Mouse (Mus musculus) intestine, embryonic 15.5 days (tissue): Measurements from ENCODE around the gene Lipt1. TPM values are rescaled to one million over a fixed set of nuclear protein-coding genes. Genes with fewer than 3 reads are reported as not detected.

ENCODE experiments used
- ATAC-seq: fragments of 200-750 bp; cut with Nextera tagmentation; 2 replicates; pipeline ENCODE4 v1.8.0; 2017; ENCODE audit warnings: moderate TSS enrichment, moderate library complexity
- H3K27ac ChIP-seq: fragments of 300-500 bp; sonication (generic); 2 replicates; pipeline ENCODE4 v1.5.1; 2015; ENCODE audit warnings: mild to moderate bottlenecking, inconsistent platforms
- H3K27me3 ChIP-seq: fragments of 300-500 bp; sonication (generic); replicated peaks from 2 replicates; pipeline ENCODE4 v1.6.1; 2015; ENCODE audit warnings: inconsistent platforms
- H3K36me3 ChIP-seq: fragments of 300-500 bp; sonication (generic); 2 replicates; pipeline ENCODE4 v1.6.1; 2015; ENCODE audit warnings: inconsistent platforms
- H3K4me1 ChIP-seq: fragments of 300-500 bp; sonication (generic); replicated peaks from 2 replicates; pipeline ENCODE4 v1.6.1; 2015; ENCODE audit warnings: inconsistent platforms
- H3K4me2 ChIP-seq: fragments of 300-500 bp; sonication (generic); replicated peaks from 2 replicates; pipeline ENCODE4 v1.6.1; 2015; ENCODE audit warnings: mild to moderate bottlenecking, inconsistent platforms
- H3K4me3 ChIP-seq: fragments of 300-500 bp; sonication (generic); replicated peaks from 2 replicates; pipeline ENCODE4 v1.5.1; 2015; ENCODE audit warnings: inconsistent platforms
- H3K9ac ChIP-seq: fragments of 300-500 bp; sonication (generic); 2 replicates; pipeline ENCODE4 v1.6.1; 2015; ENCODE audit warnings: inconsistent platforms
- H3K9me3 ChIP-seq: fragments of 300-500 bp; sonication (generic); 2 replicates; pipeline ENCODE4 v1.6.1; 2016; ENCODE audit warnings: inconsistent platforms
- WGBS: fragments of 180-500 bp; shearing (Covaris S2); methylation state at CpG from one replicate; pipeline ENCODE4 v1.1.7; 2015; 5-methylcytosine and 5-hydroxymethylcytosine counted together
- polyA plus RNA-seq: library from polyadenylated mRNA; unstranded; fragments of >200 nt; fragmentation: Nextera tagmentation; extraction: Ambion mirVana; gene quantifications from 2 replicates; pipeline ENCODE4 v1.2.1, GENCODE M21; 2015

Lipt1 gene
- polyA plus RNA-seq: 9.0 and 11.4 TPM in 2 replicates

DNA sequence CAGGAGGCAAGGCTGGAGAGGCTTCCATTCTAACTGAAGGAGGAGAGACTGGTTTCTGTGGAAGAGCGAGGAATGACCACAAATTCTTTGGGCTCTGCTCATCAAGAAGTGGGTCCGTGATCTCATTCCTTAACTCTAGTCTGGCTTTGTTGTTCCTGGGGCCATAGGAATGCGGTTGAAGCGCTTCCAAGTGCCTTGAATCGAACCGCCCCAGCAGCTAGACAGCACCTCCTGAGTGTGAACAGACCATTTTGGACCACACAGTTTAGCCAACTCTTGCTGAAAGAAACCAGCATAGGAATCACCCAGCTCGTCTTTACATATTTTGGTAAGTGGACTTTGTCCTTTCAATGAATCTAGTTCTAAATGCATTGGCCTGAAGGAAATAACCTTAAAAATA is at the start of gene Lipt1:
Gene Lipt1 (plus strand): TSS at position 35 of the 400 bp plus-strand sequence.
- Histone ChIP-seq H3K27ac (peak within 1 kb of the TSS; percentile 71), H3K9ac (peak within 1 kb of the TSS; percentile 29), H3K4me1 (peaks cover 3% of the 10 kb centered on the region; the same call in 1 of the 2 replicates), H3K4me3 (peak within 1 kb of the TSS; percentile 52), H3K4me2 (peak within 1 kb of the TSS; percentile 60), H3K27me3 (no peaks in the 10 kb centered on the region), H3K36me3 (peaks cover 17% of the 10 kb centered on the region), H3K9me3 (no peaks in the 10 kb centered on the region)
- 9% methylated on average over 7 of the region's 7 CpGs for WGBS
- ATAC-seq: peak; percentile 77

DNA sequence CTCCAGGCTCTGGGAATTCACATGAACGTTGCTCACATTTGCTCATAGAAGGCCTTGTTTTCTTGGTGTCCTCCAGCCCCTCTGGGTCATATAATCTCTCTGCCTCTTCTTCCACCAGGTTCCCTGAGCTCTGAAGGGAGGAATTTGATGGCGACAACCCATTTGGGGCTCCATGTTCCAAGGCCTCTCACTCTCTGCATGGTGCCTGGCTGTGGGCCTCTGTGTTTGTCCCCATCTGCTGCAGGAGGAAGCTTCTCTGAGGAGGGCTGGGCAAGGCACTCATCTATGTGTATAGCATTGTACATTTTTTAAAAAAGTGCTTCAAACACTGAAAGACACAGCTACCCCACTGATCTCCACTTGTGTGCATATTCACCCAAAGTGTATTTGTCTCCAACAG is 39.9 kb upstream of the Lipt1 start:
- no peak overlapping the region for H3K4me3 ChIP-seq
- H3K4me1 ChIP-seq: no peaks in the 10 kb centered on the region
- 59% methylated on average over 2 of the region's 2 CpGs for WGBS
- no peak overlapping the region for H3K27ac ChIP-seq
- no peaks in the 10 kb centered on the region for H3K36me3 ChIP-seq
- ATAC-seq: no peak
- H3K27me3 ChIP-seq: no peaks in the 10 kb centered on the region
- H3K4me2 ChIP-seq: no peak overlapping the region
- H3K9me3 ChIP-seq: no peaks in the 10 kb centered on the region
- H3K9ac ChIP-seq: no peak overlapping the region

DNA sequence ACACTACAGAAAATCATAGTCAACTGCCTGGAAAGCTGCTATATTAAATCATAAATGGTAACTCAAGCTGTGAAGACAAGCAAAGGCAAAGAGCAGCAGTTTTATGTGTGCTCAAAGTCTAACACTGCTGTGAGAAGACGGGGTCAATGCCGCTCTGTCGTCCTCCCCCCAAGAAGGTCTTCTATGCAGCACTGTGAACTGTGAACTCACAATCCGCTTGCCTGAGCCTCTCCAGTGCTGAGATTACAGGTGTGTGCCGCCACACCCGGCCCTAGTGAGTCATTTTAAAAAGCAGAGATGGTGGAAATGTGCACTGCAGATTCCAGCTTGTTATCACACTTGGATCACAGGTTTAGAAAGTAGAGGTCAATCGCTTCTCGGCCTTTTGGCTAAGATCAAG is 24.7 kb upstream of the Lipt1 start:
- Histone ChIP-seq H3K4me3 (no peak overlapping the region), H3K36me3 (no peaks in the 10 kb centered on the region), H3K27ac (no peak overlapping the region), H3K4me1 (no peaks in the 10 kb centered on the region), H3K27me3 (no peaks in the 10 kb centered on the region), H3K9me3 (no peaks in the 10 kb centered on the region), H3K4me2 (no peak overlapping the region), H3K9ac (no peak overlapping the region)
- WGBS: 69% methylated on average over 8 of the region's 8 CpGs
- peak; percentile 84 for ATAC-seq

DNA sequence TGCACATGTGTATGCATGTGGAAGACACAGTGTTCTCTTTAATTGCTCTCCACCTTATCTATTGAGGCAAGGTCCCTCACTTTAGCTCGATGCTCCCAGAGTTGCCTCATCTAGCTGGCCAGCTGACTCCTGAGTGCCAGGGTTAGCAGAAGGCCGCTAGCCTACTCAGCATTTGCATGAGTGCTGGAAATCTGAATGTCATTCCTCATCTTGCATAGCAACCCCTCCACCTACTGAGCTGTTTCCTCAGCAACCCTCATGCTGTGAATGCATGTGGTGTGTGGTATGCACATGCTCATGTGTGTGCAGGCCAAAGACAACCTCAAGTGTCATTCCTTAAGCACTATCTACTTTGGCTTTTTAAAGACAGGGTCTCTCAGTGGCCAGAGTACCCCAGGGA is 20.8 kb upstream of the Lipt1 start:
- no peaks in the 10 kb centered on the region for H3K36me3 ChIP-seq
- ATAC-seq: no peak
- no peaks in the 10 kb centered on the region for H3K9me3 ChIP-seq
- no peak overlapping the region for H3K27ac ChIP-seq
- no peak overlapping the region for H3K4me3 ChIP-seq
- WGBS: 59% methylated on average over 2 of the region's 2 CpGs
- no peak overlapping the region for H3K4me2 ChIP-seq
- no peak overlapping the region for H3K9ac ChIP-seq
- no peaks in the 10 kb centered on the region for H3K27me3 ChIP-seq
- no peaks in the 10 kb centered on the region for H3K4me1 ChIP-seq

DNA sequence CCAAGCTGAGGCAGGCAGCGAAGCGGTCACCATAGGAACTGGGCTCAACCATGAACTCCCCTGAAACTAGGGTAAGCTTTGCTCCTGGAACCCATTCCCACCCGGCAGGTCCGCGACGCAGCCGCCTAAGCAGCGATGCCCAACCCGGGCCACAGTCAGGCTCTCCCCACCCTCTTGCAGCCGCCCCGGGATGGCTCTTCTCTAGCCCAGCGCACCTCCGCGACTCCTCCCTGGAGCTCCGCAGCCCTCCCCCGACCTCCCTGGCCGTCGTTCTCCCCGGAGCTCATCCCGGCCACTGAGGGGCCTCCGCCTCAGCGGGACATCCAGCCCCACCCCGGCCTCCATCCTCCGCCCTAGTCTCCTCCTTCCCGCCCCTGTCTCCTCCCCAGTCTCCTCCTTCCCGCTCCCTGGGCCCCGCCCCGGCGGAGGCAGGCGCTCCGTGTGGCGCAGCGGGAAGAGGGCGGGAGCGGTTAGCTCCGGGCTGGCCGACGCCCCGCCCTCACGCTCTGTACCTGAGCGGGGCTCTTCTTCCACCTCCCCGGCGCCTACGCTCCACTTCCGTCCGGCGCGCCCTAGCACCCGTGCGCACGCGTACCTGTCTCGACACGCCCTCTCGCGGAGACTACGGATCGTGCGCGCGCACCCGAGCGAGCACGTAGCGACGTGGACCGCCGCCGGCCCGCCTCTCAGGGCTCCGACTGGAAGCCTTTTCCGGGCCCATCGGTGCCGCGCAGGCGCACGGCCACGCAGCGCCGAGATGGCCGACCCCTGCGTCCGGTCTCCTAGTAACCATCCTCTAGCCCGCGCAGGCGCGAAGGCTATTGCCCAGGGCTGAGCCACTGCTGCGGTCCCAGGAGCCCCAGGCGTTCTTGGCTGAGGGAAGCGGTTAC is 6.8 kb upstream of the Lipt1 start:
- ATAC-seq: peak; percentile 99
- no peaks in the 10 kb centered on the region for H3K36me3 ChIP-seq
- H3K9me3 ChIP-seq: no peaks in the 10 kb centered on the region
- H3K27ac ChIP-seq: peak overlapping the region; percentile 89
- H3K27me3 ChIP-seq: no peaks in the 10 kb centered on the region
- under 1% methylated on average over 88 of the region's 90 CpGs for whole genome bisulfite sequencing
- H3K4me2 ChIP-seq: peak overlapping the region; percentile 83
- peak overlapping the region; percentile 68 for H3K9ac ChIP-seq
- peak overlapping the region; percentile 68 for H3K4me3 ChIP-seq
- H3K4me1 ChIP-seq: no peaks in the 10 kb centered on the region

DNA sequence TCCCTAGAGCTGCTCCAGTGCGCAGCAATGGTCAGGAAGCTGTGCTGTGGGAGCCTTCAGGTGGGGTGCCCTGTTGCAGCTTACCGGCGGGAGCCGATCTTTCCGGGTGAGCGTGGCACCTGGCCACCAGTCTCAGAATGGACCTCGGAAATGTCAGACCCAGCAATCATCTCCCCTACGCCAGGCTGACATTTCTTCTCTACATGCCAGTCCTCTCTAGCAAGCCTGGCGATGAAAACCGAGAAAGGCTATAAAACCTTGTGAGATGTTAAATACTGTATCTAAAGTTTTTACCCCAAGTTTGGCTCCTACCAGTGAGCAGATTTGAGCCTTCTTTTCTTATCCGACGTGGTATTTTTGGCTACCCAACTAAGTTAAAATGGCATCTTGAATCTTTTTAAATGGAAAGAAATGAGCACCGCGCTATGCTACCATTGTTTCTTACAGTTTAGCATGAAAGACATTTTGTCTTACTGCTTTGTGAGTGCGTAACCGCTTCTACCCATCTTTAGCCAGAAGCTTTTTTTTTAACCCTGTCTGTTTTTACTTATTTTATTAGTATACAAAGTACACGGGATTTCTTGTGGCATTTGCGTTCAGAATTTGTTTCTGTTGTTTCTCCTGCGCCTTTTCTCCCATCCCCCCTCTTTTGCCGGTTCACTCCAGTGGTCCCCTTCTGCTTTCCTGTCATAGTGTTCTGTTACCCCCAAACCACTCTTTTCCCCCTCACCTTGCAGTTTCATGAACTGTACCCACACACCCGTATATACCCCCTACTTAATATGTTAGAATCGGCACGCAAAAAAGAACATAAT is 5.9 kb upstream of the Lipt1 start:
- Histone ChIP-seq H3K27me3 (no peaks in the 10 kb centered on the region), H3K4me3 (peak overlapping the region; percentile 68), H3K9me3 (no peaks in the 10 kb centered on the region), H3K4me2 (peak overlapping the region; percentile 83), H3K27ac (peak overlapping the region; percentile 89), H3K9ac (peak overlapping the region; percentile 67), H3K4me1 (no peaks in the 10 kb centered on the region), H3K36me3 (no peaks in the 10 kb centered on the region)
- 10% methylated on average over 23 of the region's 23 CpGs for WGBS
- no peak for ATAC-seq

DNA sequence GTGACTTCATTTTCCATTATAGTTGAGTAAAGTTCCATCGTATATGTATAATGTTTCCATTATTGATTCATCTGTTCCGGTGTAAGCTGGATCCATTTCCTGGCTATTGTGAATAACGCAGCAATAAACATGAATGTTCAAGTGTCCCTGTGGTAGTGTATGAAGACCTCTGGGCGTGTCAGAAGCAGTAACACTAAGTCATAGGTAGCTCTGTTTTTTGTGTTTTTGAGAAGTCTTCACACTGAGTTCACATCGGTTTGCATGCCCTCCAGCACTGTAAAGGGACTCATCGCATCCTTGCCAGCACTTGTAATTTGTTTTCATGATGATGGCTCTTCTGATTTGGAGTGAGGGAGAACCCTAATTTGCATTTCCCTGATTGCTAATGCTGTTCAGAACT is 5.3 kb upstream of the Lipt1 start, which contains the start of gene Tsga10:
Gene Tsga10 (minus strand): TSS at position 144 of the 400 bp plus-strand sequence.
- Histone ChIP-seq H3K9me3 (no peaks in the 10 kb centered on the region), H3K4me1 (no peaks in the 10 kb centered on the region), H3K27me3 (no peaks in the 10 kb centered on the region), H3K9ac (peak within 1 kb of the TSS; percentile 67), H3K36me3 (no peaks in the 10 kb centered on the region), H3K4me3 (peak within 1 kb of the TSS; percentile 68), H3K4me2 (peak within 1 kb of the TSS; percentile 83), H3K27ac (peak within 1 kb of the TSS; percentile 89)
- no peak for ATAC-seq
- WGBS: 81% methylated on average over 6 of the region's 6 CpGs

DNA sequence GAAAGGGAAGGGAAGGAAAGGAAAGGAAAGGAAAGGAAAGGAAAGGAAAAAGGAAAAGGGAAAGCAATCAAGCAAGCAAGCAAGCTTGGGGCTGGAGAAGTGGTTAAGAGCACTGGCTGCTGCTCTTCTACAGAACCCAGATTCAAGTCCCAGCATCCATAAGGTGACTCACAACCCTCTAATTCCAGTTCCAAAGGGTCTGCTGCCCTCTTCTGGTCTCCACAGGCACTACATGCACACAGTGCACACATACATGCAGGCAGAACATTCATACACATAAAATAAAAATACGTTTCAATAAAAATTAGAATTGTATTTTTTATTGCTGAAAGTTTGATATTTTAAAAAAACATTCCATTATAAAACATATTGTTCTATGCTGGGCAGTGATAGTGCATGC is 4.5 kb upstream of the Lipt1 start:
- H3K4me1 ChIP-seq: peaks cover 3% of the 10 kb centered on the region; the same call in 1 of the 2 replicates
- H3K36me3 ChIP-seq: no peaks in the 10 kb centered on the region
- no peak overlapping the region for H3K27ac ChIP-seq
- no peak overlapping the region for H3K4me2 ChIP-seq
- H3K9me3 ChIP-seq: no peaks in the 10 kb centered on the region
- no peaks in the 10 kb centered on the region for H3K27me3 ChIP-seq
- no peak for ATAC-seq
- no peak overlapping the region for H3K9ac ChIP-seq
- 79% methylated on average over 1 of the region's 1 CpGs for WGBS
- no peak overlapping the region for H3K4me3 ChIP-seq

DNA sequence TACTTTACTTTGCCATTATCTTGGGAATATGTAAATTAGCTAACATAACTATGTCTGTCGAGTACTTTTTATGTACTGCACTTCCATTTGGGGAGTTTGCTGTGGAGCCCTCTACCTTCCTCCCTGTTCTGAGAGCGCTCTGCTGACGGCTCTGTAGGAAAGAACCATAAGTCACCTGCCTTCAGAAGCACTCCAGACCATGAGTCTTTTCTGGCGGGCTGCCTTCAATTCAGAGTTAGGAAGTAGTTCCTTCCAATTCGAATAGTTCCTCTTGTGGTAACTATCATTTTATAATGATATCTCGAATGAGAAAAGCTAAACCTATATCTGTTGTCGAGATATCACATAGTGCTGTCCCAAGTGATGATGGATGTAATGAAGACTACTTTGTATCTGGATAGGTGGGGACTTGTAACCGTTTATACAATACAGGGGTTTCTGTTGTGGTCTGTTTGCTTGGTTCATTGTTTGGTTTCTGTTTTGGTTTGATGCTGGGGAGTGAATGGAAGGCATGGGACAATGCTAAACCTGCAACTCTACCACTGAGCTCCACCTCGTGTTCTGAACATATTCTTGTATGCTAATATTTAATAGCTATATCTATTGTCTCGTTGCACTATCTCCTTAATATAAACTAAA is 3.7 kb upstream of the Lipt1 start:
- peaks cover 3% of the 10 kb centered on the region; the same call in 1 of the 2 replicates for H3K4me1 ChIP-seq
- no peak overlapping the region for H3K4me2 ChIP-seq
- 70% methylated on average over 10 of the region's 10 CpGs for WGBS
- H3K4me3 ChIP-seq: no peak overlapping the region
- no peak overlapping the region for H3K27ac ChIP-seq
- no peaks in the 10 kb centered on the region for H3K27me3 ChIP-seq
- no peak overlapping the region for H3K9ac ChIP-seq
- no peaks in the 10 kb centered on the region for H3K36me3 ChIP-seq
- no peak for ATAC-seq
- H3K9me3 ChIP-seq: no peaks in the 10 kb centered on the region

DNA sequence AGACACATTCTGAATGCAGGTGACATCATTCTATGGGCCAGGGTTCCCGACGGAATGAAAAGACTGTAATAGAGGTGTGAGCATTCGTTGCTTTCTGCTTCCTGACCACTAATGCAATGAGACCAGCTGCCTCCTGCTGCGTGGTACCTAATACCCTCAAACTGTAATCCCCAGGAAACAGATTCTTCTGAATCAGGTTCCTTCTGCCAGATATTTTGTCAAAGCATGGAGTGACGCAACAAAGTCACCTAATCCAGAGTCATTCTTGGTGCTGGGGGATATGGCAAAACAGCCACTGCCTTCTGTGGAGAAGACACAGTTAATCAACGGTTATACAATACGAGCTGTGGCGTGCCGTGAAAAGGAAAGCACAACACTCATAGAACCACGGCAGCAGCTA is 2.9 kb upstream of the Lipt1 start:
- 70% methylated on average over 10 of the region's 10 CpGs for WGBS
- no peak for ATAC-seq
- no peak overlapping the region for H3K27ac ChIP-seq
- H3K9me3 ChIP-seq: no peaks in the 10 kb centered on the region
- no peak overlapping the region for H3K9ac ChIP-seq
- peaks cover 3% of the 10 kb centered on the region; the same call in 1 of the 2 replicates for H3K4me1 ChIP-seq
- H3K27me3 ChIP-seq: no peaks in the 10 kb centered on the region
- H3K36me3 ChIP-seq: no peaks in the 10 kb centered on the region
- no peak overlapping the region for H3K4me2 ChIP-seq
- no peak overlapping the region for H3K4me3 ChIP-seq

DNA sequence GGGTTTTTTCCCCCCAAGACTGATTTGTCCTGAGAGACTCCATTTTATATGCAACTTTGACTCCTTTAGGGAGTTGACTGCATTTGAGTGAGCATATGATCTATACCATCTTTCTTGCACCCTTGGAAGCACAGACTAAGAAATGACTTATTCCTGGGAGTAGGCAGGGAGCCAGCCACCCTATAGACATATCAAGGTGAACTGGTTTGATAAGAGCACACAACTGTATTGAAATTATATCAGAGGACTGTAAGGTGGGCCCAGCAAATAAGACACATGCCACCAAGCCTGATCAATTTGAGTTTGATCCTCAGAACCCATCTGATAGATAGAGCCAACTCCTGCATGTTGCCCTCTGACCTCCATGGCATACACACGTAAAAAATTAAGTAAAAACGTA is 2.2 kb upstream of the Lipt1 start:
- Histone ChIP-seq H3K9me3 (no peaks in the 10 kb centered on the region), H3K4me2 (no peak overlapping the region), H3K36me3 (no peaks in the 10 kb centered on the region), H3K4me3 (no peak overlapping the region), H3K27ac (no peak overlapping the region), H3K27me3 (no peaks in the 10 kb centered on the region), H3K4me1 (peaks cover 3% of the 10 kb centered on the region; the same call in 1 of the 2 replicates), H3K9ac (no peak overlapping the region)
- ATAC-seq: no peak
- WGBS: 55% methylated on average over 2 of the region's 2 CpGs
